Mouse (Mus musculus) midbrain, embryonic 16.5 days (tissue): Measurements from ENCODE around the gene Impdh2. TPM values are rescaled to one million over a fixed set of nuclear protein-coding genes. Genes with fewer than 3 reads are reported as not detected.

Experiments
- ATAC-seq: fragments of 200-750 bp; cut with Nextera tagmentation; 2 replicates; pipeline ENCODE4 v1.8.0; 2017; ENCODE audit warnings: moderate TSS enrichment
- H3K27ac ChIP-seq: fragments of 300-500 bp; sonication (generic); 2 replicates; pipeline ENCODE4 v1.5.1; 2014; ENCODE audit warnings: mild to moderate bottlenecking, low read length, mixed read lengths
- H3K27me3 ChIP-seq: fragments of 300-500 bp; sonication (generic); 2 replicates; pipeline ENCODE4 v1.6.1; 2014; ENCODE audit warnings: low read depth, low read length, mixed read lengths; ENCODE audit not compliant: control insufficient read depth, insufficient read depth
- H3K36me3 ChIP-seq: fragments of 300-500 bp; sonication (generic); 2 replicates; pipeline ENCODE4 v1.6.1; 2014; ENCODE audit warnings: mild to moderate bottlenecking, low read length, moderate library complexity, mixed read lengths; ENCODE audit not compliant: control insufficient read depth, insufficient read depth
- H3K4me1 ChIP-seq: fragments of 300-500 bp; sonication (generic); 2 replicates; pipeline ENCODE4 v1.6.1; 2014; ENCODE audit warnings: mild to moderate bottlenecking, low read length, mixed read lengths; ENCODE audit not compliant: control insufficient read depth, insufficient read depth
- H3K4me2 ChIP-seq: fragments of 300-500 bp; sonication (generic); 2 replicates; pipeline ENCODE4 v1.6.1; 2014; ENCODE audit warnings: mild to moderate bottlenecking, low read length, mixed read lengths
- H3K4me3 ChIP-seq: fragments of 300-500 bp; sonication (generic); 2 replicates; pipeline ENCODE4 v1.5.1; 2014; ENCODE audit warnings: low read depth, mild to moderate bottlenecking, low read length, moderate library complexity, mixed read lengths
- H3K9ac ChIP-seq: fragments of 300-500 bp; sonication (generic); 2 replicates; pipeline ENCODE4 v1.6.1; 2014; ENCODE audit warnings: low read depth, low read length, mixed read lengths
- H3K9me3 ChIP-seq: fragments of 300-500 bp; sonication (generic); replicated peaks from 2 replicates; pipeline ENCODE4 v1.6.1; 2014; ENCODE audit warnings: mild to moderate bottlenecking, low read length, mixed read lengths; ENCODE audit not compliant: control insufficient read depth, poor library complexity, severe bottlenecking
- WGBS: fragments of 180-500 bp; shearing (Covaris S2); extraction: QIAGEN DNeasy Blood & Tissue Kit; methylation state at CpG from one replicate; pipeline ENCODE4 v1.1.7; 2014; 5-methylcytosine and 5-hydroxymethylcytosine counted together
- polyA plus RNA-seq: library from polyadenylated mRNA; unstranded; fragments of >200 nt; fragmentation: Nextera tagmentation; extraction: Ambion mirVana; gene quantifications from 2 replicates; pipeline ENCODE4 v1.2.1, GENCODE M21; 2015

The Impdh2 gene
- 92.7 and 93.9 TPM in 2 replicates for polyA plus RNA-seq

GRCm38 (mm10) chr9:108560227-108560841 lies at the start of gene Impdh2:
Gene Impdh2 (plus strand): TSS chr9:108560286.
- peaks cover 29% of the 10 kb centered on the region for H3K36me3 ChIP-seq
- H3K9ac ChIP-seq = peak within 1 kb of the TSS; percentile 64
- H3K4me3 ChIP-seq = peak within 1 kb of the TSS; percentile 47
- no peaks in the 10 kb centered on the region for H3K9me3 ChIP-seq
- WGBS = 0% methylated on average over 52 of the region's 53 CpGs
- peak within 1 kb of the TSS; percentile 62 for H3K27ac ChIP-seq
- no peaks in the 10 kb centered on the region for H3K27me3 ChIP-seq
- peak within 1 kb of the TSS; percentile 79 for H3K4me2 ChIP-seq
- peak; percentile 99 for ATAC-seq
- H3K4me1 ChIP-seq = peaks cover 13% of the 10 kb centered on the region

DNA sequence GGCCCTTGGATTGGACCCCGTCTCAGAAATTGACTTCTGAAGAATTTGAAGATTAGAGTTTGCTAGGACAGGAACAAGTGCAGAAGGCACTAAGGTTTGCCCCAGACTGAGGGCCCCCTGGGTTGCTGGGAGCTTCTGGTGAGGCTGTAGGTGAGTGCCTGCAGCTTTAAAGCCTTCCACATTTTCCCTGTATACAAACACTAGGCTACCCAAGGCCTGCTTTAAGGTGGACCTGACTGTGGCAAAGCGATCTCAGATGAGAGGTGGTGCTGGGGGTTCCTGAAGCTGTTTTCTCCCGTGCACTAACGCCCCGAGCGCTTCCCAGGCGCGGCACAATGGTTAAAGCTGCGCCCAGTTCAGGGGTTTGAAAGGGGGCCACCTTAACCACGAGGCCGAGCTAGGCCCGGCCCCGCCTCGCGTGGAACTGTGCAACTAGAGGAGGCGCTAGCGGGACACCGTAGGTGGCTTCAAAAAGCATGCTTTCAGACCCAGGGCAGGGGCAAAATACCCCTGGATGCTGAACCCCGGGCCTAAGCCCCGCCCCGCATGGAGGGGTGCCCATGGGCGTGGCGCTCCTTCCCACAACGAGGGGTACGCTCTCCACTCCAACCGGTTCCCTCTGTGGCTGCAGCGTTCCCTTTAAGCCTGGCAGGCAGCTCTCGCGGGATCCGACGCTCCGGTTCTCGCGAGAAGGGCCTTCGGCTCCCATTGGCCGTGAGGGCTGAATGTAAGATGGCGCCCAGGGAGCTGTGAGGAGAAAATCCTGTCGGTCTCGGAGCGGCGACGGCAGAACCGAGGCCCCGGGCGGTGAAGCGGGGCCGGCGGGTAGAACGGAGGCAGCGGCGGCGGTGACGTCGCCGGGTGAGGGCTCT lies 43.5 kb upstream of the Impdh2 start, which contains the start of gene Qrich1:
Gene Qrich1 (plus strand): TSS at position 427 of the 872 bp plus-strand sequence.
- Histone ChIP-seq H3K9ac (peak within 1 kb of the TSS; percentile 80), H3K9me3 (no peaks in the 10 kb centered on the region), H3K36me3 (peaks cover 17% of the 10 kb centered on the region), H3K4me3 (peak within 1 kb of the TSS; percentile 68), H3K4me1 (peaks cover 24% of the 10 kb centered on the region), H3K27me3 (no peaks in the 10 kb centered on the region), H3K4me2 (peak within 1 kb of the TSS; percentile 82), H3K27ac (peak within 1 kb of the TSS; percentile 95)
- peak; percentile 95 for ATAC-seq
- WGBS = under 1% methylated on average over 55 of the region's 55 CpGs

DNA sequence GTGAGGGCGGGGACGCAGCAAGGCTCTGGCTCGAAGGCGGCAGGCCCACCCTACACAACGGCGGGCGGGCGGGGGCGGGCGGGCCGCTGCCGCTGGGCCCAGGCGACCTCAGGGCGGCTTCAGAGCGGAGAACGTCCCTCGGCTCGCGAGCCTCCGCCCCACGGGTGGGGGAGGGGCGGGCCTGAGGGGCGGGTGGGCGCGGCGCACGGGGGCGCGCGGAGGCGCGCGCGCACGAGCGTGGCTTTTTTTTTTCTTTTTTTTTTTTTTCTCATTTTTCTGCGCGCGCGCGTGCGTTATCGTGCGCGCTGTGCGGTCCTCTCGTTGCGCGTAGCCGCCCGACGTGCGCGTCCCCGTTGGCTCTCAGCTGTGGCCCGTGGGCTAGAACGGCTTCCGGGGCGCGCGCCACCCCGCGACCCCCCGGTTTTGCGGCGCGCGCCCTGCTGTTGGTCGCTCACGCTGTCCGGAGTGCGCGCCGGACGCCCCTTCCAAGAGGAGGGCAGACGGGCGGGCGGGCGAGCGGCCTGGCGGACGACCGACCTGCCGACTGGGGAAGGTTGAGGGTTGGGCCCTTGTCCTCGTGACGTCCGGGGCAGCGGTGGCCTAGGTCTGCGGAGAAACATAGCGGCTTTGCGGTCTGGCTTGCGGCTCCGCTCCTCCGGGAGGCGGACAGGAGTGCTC lies 42.7 kb upstream of the Impdh2 start:
- Histone ChIP-seq H3K4me1 (peaks cover 27% of the 10 kb centered on the region), H3K9me3 (no peaks in the 10 kb centered on the region), H3K4me2 (peak overlapping the region; percentile 82), H3K4me3 (peak overlapping the region; percentile 68), H3K27ac (peak overlapping the region; percentile 95), H3K27me3 (no peaks in the 10 kb centered on the region), H3K9ac (peak overlapping the region; percentile 80), H3K36me3 (peaks cover 13% of the 10 kb centered on the region)
- ATAC-seq = peak; percentile 88
- under 1% methylated on average over 65 of the region's 95 CpGs for WGBS

GRCm38 (mm10) chr9:108517931-108518332 lies 42.2 kb upstream of the Impdh2 start:
- Histone ChIP-seq H3K4me3 (peak overlapping the region; percentile 68), H3K9ac (peak overlapping the region; percentile 80), H3K36me3 (peaks cover 12% of the 10 kb centered on the region), H3K27ac (peak overlapping the region; percentile 95), H3K27me3 (no peaks in the 10 kb centered on the region), H3K9me3 (no peaks in the 10 kb centered on the region), H3K4me2 (peak overlapping the region; percentile 82), H3K4me1 (peaks cover 27% of the 10 kb centered on the region)
- ATAC-seq = 0 out of 2 replicates have a peak, but pooled peaks have one; percentile 4
- WGBS = 0% methylated on average over 13 of the region's 13 CpGs

DNA sequence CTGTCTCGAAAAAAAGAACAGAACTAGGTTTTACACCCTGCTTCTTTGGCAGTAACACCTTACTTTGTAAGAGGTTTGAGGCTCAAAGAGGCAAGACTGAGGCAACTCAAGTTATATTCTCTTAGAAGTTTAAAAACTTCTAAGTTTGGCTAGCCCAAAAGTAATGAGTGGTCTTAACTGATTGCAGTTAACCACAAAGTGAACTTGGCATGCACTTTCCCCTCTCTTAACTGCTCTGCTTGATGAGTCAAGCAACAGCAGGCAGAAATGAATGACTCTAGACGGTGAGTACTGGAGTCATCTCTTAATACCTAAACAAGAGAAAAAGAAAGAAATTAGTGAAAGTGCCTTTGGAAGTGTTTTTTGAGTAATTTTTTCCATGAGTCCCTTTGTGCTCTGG lies 38.5 kb upstream of the Impdh2 start:
- WGBS = 89% methylated on average over 2 of the region's 2 CpGs
- H3K9me3 ChIP-seq = no peaks in the 10 kb centered on the region

GRCm38 (mm10) chr9:108523341-108523740 lies 36.7 kb upstream of the Impdh2 start:
- Histone ChIP-seq H3K27me3 (no peaks in the 10 kb centered on the region), H3K9ac (no peak overlapping the region), H3K9me3 (no peaks in the 10 kb centered on the region), H3K4me2 (no peak overlapping the region), H3K4me1 (peaks cover 20% of the 10 kb centered on the region), H3K4me3 (no peak overlapping the region), H3K27ac (no peak overlapping the region), H3K36me3 (peaks cover under 1% of the 10 kb centered on the region; the same call in 1 of the 2 replicates)
- ATAC-seq = no peak
- 94% methylated on average over 4 of the region's 4 CpGs for WGBS

More for the DNA sequence above, 38.5 kb upstream of the Impdh2 start:
- Histone ChIP-seq H3K4me1 (peaks cover 20% of the 10 kb centered on the region), H3K36me3 (no peaks in the 10 kb centered on the region), H3K4me3 (no peak overlapping the region), H3K27me3 (no peaks in the 10 kb centered on the region), H3K27ac (no peak overlapping the region), H3K4me2 (no peak overlapping the region), H3K9ac (no peak overlapping the region)
- ATAC-seq = no peak

DNA sequence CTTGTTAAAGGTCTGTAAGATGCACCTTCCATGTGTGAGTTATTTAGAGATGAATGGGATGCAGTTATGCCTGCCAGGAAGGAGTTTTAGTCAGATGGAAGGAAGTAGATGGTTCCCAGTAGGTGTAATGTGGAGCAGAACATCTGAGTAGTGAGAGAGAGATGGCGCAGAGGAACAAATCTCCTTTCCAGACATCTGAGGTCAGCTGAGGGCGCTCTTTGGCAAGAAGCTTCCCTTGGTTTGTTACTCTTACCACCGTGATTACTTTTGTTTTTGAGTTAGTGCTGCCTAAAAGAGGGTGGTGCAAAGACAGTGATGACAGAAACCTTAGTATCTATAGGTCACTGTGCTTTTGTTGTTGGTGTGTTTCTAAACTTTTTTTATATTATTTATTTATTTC lies 34.7 kb upstream of the Impdh2 start:
- Histone ChIP-seq H3K4me3 (no peak overlapping the region), H3K27ac (no peak overlapping the region), H3K4me2 (no peak overlapping the region), H3K9me3 (no peaks in the 10 kb centered on the region), H3K36me3 (peaks cover 10% of the 10 kb centered on the region), H3K4me1 (peaks cover 4% of the 10 kb centered on the region), H3K27me3 (no peaks in the 10 kb centered on the region), H3K9ac (no peak overlapping the region)
- ATAC-seq = no peak
- 88% methylated on average over 3 of the region's 3 CpGs for WGBS

- Histone ChIP-seq H3K36me3 (peaks cover 43% of the 10 kb centered on the region), H3K9me3 (no peaks in the 10 kb centered on the region), H3K4me2 (no peak overlapping the region), H3K27me3 (no peaks in the 10 kb centered on the region), H3K9ac (no peak overlapping the region), H3K4me3 (no peak overlapping the region), H3K4me1 (no peaks in the 10 kb centered on the region), H3K27ac (no peak overlapping the region)
- no peak for ATAC-seq
- 94% methylated on average over 1 of the region's 1 CpGs for WGBS
Observed at GRCm38 (mm10) chr9:108530954-108531353, 29.1 kb upstream of the Impdh2 start.
